Mouse (Mus musculus) heart, postnatal 36 days (tissue): ENCODE results near the gene Peli3. TPM values are rescaled to one million over a fixed set of nuclear protein-coding genes. Genes with fewer than 3 reads are reported as not detected.
"Not testable (repeated sequence)": the region's sequence is repeated elsewhere in the genome, so short reads cannot be mapped to it uniquely, and the experiment has no call there.

Source experiments
- DNase-seq, 2 experiments: peaks; one replicate each; pipeline ENCODE4 v3.0.0; 2021 to 2022
- intact Hi-C: fragments of 180-260 bp; cut with DNase I; formaldehyde crosslinking; loops from one replicate; pipeline ENCODE4 v1.15.1; 2025
- total RNA-seq, 2 experiments: library from RNA; stranded (reverse); gene quantifications; 2 replicates each; pipeline ENCODE4 v1.2.3; 2021

Gene Peli3
- 1 to 10 TPM; 1.6 to 3.3 TPM for total RNA-seq

GRCm38 (mm10) chr19:4942551-4943252, at the start of gene Peli3:
Gene Peli3 (minus strand): TSS chr19:4943127.
- intact Hi-C loops = no loop called here

GRCm38 (mm10) chr19:4992371-4992770, 49.4 kb upstream of the Peli3 start:
- no peak for DNase-seq
- intact Hi-C loops = loop anchor here (10.0 kb wide), 1 partner anchor 498 kb away; the partner anchor contains the start of gene 2010003K11Rik

More at GRCm38 (mm10) chr19:4942551-4943252, at the start of gene Peli3:
- peak; percentile 78 to 79 for DNase-seq

- intact Hi-C loops = loop anchor here (10.0 kb wide), 1 partner anchor 496 kb away; the partner anchor contains the start of gene 2010003K11Rik
- DNase-seq = no peak
Observed at GRCm38 (mm10) chr19:4990716-4991115, 47.8 kb upstream of the Peli3 start.

GRCm38 (mm10) chr19:4990256-4990625, 47.3 kb upstream of the Peli3 start, which contains the start of gene Npas4:
Gene Npas4 (minus strand): TSS chr19:4990316.
- intact Hi-C loops = loop anchor here (10.0 kb wide), 1 partner anchor 495 kb away; the partner anchor contains the start of gene 2010003K11Rik
- DNase-seq = no peak

- no peak for DNase-seq
- intact Hi-C loops = loop anchor here (10.0 kb wide), 1 partner anchor 495 kb away; the partner anchor contains the start of gene 2010003K11Rik
Observed at GRCm38 (mm10) chr19:4989434-4990255, 46.7 kb upstream of the Peli3 start.

GRCm38 (mm10) chr19:4989013-4989412, 46.1 kb upstream of the Peli3 start:
- peak; percentile 93 to 98 for DNase-seq
- intact Hi-C loops = no loop called here

GRCm38 (mm10) chr19:4981767-4982166, 38.8 kb upstream of the Peli3 start:
- intact Hi-C loops = loop anchor here (1.0 kb wide), 1 partner anchor 21 kb away; no protein-coding TSS in a partner anchor
- peak; percentile 32 to 48 for DNase-seq

- intact Hi-C loops = loop anchor here (5.0 kb wide), 1 partner anchor 341 kb away; the partner anchor contains the start of gene Rce1
- DNase-seq = no peak
Observed at GRCm38 (mm10) chr19:4968236-4968635, 25.3 kb upstream of the Peli3 start.

- intact Hi-C loops = loop anchor here (1.0 to 5.0 kb wide), 3 partner anchors 35 to 207 kb away; partner anchors contain the start of genes Gm21992 and Rbm14
- peak; percentile 87 to 90 for DNase-seq
Observed at GRCm38 (mm10) chr19:4961928-4962601, 19.1 kb upstream of the Peli3 start, which contains the start of gene Mrpl11. Gene Mrpl11 (plus strand): TSS chr19:4962147.

GRCm38 (mm10) chr19:4948641-4949040, 5.7 kb upstream of the Peli3 start:
- DNase-seq, intact Hi-C loops: not testable (repeated sequence)

- no peak for DNase-seq
- intact Hi-C loops = no loop called here
Observed at GRCm38 (mm10) chr19:4945540-4945939, 2.6 kb upstream of the Peli3 start.

- intact Hi-C loops = no loop called here
- DNase-seq = peak in 1 of 2 experiments; percentile 10
Observed at GRCm38 (mm10) chr19:4943253-4943588, 294 bp upstream of the Peli3 start.

- intact Hi-C loops = no loop called here
- DNase-seq = no peak
Observed at GRCm38 (mm10) chr19:4937444-4938310, 5.2 kb downstream of the Peli3 start.

- DNase-seq = no peak
- intact Hi-C loops = no loop called here
Observed at GRCm38 (mm10) chr19:4936896-4937295, 6.0 kb downstream of the Peli3 start.

- peak; percentile 24 to 25 for DNase-seq
- intact Hi-C loops = loop anchor here (5.0 kb wide), 2 partner anchors 51 to 91 kb away; partner anchors contain the start of genes Actn3, Ccdc87, Ccs and Zdhhc24
Observed at GRCm38 (mm10) chr19:4928781-4929180, 14.1 kb downstream of the Peli3 start.

GRCm38 (mm10) chr19:4927904-4928531, 14.9 kb downstream of the Peli3 start, which contains the start of gene Dpp3:
Gene Dpp3 (minus strand): TSS chr19:4928287.
- peak; percentile 98 for DNase-seq
- intact Hi-C loops = loop anchor here (1.0 to 5.0 kb wide), 3 partner anchors 34 to 91 kb away; partner anchors contain the start of genes Actn3, Ccdc87, Ccs and Mrpl11

GRCm38 (mm10) chr19:4925121-4925860, 17.6 kb downstream of the Peli3 start:
- no peak for DNase-seq
- intact Hi-C loops = loop anchor here (5.0 kb wide), 2 partner anchors 48 to 88 kb away; partner anchors contain the start of genes Actn3, Ccdc87, Ccs and Zdhhc24

- intact Hi-C loops = no loop called here
Observed at GRCm38 (mm10) chr19:4919652-4920051, 23.3 kb downstream of the Peli3 start.

More at GRCm38 (mm10) chr19:4919652-4920051, 23.3 kb downstream of the Peli3 start:
- no peak for DNase-seq
